14 mouse cellular contexts compared by ENCODE assay signal in genomic region chr4:68768256-68768655, GRCm38 (mm10).
DNase-seq lines count a peak whose midpoint lies in the region; ATAC-seq lines count a peak whose summit lies in the region.
"Had no signal": no experiment of that assay in that cellular context is flagged by ENCODE, and none has a peak within 500 bp of the region (broad histone marks: within the 10 kb centered on the region; RNA-seq: fewer than 3 reads in every experiment).

No protein-coding gene starts in this region.

- peak overlapping the region; percentile 54; the same call in 1 of the 2 replicates for H3K27ac ChIP-seq in forebrain, embryonic 13.5 days
- no peak overlapping the region for H3K27ac ChIP-seq in forebrain, embryonic 10.5 days
- peak overlapping the region; percentile 36 for H3K27ac ChIP-seq in midbrain, embryonic 12.5 days (replicated peaks)
- H3K27ac ChIP-seq in midbrain, embryonic 10.5 days (replicated peaks) = no peak overlapping the region
- H3K27ac ChIP-seq in midbrain, embryonic 15.5 days = peak overlapping the region; percentile 47; the same call in 1 of the 2 replicates
- no peak overlapping the region for H3K27ac ChIP-seq in limb, embryonic 10.5 days
- H3K27ac ChIP-seq: embryonic facial prominence, embryonic 12.5 days; limb, embryonic 13.5 days had no signal

- no peaks in the 10 kb centered on the region for H3K36me3 ChIP-seq in forebrain, embryonic 13.5 days (ENCODE audit: poor library complexity, severe bottlenecking)
- H3K36me3 ChIP-seq in forebrain, embryonic 10.5 days (replicated peaks) = no peaks in the 10 kb centered on the region
- H3K36me3 ChIP-seq in midbrain, embryonic 12.5 days = no peaks in the 10 kb centered on the region
- no peaks in the 10 kb centered on the region for H3K36me3 ChIP-seq in midbrain, embryonic 10.5 days
- H3K36me3 ChIP-seq in midbrain, embryonic 15.5 days (replicated peaks) = no peaks in the 10 kb centered on the region
- H3K36me3 ChIP-seq in limb, embryonic 10.5 days = no peaks in the 10 kb centered on the region
- H3K36me3 ChIP-seq: embryonic facial prominence, embryonic 12.5 days; limb, embryonic 13.5 days had no signal

- ATAC-seq in forebrain, embryonic 13.5 days = peak; percentile 31
- no peak for ATAC-seq in midbrain, embryonic 12.5 days (ENCODE audit: low FRiP score, low read depth)
- ATAC-seq in midbrain, embryonic 15.5 days (replicated peaks) = peak; percentile 46

- H3K9me3 ChIP-seq in forebrain, embryonic 13.5 days (replicated peaks) = no peaks in the 10 kb centered on the region
- no peaks in the 10 kb centered on the region for H3K9me3 ChIP-seq in forebrain, embryonic 10.5 days
- H3K9me3 ChIP-seq in midbrain, embryonic 12.5 days = no peaks in the 10 kb centered on the region
- H3K9me3 ChIP-seq in midbrain, embryonic 10.5 days (replicated peaks) = no peaks in the 10 kb centered on the region
- no peaks in the 10 kb centered on the region for H3K9me3 ChIP-seq in midbrain, embryonic 15.5 days
- no peaks in the 10 kb centered on the region for H3K9me3 ChIP-seq in limb, embryonic 10.5 days (replicated peaks)
- H3K9me3 ChIP-seq: embryonic facial prominence, embryonic 12.5 days; limb, embryonic 13.5 days had no signal

- WGBS in forebrain, embryonic 13.5 days = 21% methylated on average over 5 of the region's 5 CpGs
- 35% methylated on average over 5 of the region's 5 CpGs for WGBS in forebrain, embryonic 10.5 days
- 40% methylated on average over 5 of the region's 5 CpGs for WGBS in midbrain, embryonic 12.5 days
- 43% methylated on average over 5 of the region's 5 CpGs for WGBS in midbrain, embryonic 10.5 days
- 35% methylated on average over 5 of the region's 5 CpGs for WGBS in midbrain, embryonic 15.5 days
- 62% methylated on average over 5 of the region's 5 CpGs for WGBS in limb, embryonic 10.5 days

- no peak overlapping the region for H3K4me2 ChIP-seq in forebrain, embryonic 13.5 days
- no peak overlapping the region for H3K4me2 ChIP-seq in midbrain, embryonic 12.5 days (replicated peaks)
- no peak overlapping the region for H3K4me2 ChIP-seq in midbrain, embryonic 15.5 days
- H3K4me2 ChIP-seq: embryonic facial prominence, embryonic 12.5 days; heart, embryonic 11.5 days; limb, embryonic 13.5 days had no signal

- peaks cover 34% of the 10 kb centered on the region for H3K4me1 ChIP-seq in forebrain, embryonic 13.5 days
- H3K4me1 ChIP-seq in forebrain, embryonic 10.5 days = peaks cover 14% of the 10 kb centered on the region
- H3K4me1 ChIP-seq in midbrain, embryonic 12.5 days = 0 out of 2 replicates have a peak, but pooled peaks cover 7% of the 10 kb centered on the region
- no peaks in the 10 kb centered on the region for H3K4me1 ChIP-seq in midbrain, embryonic 10.5 days
- H3K4me1 ChIP-seq in midbrain, embryonic 15.5 days = peaks cover 34% of the 10 kb centered on the region
- H3K4me1 ChIP-seq in limb, embryonic 10.5 days = no peaks in the 10 kb centered on the region
- H3K4me1 ChIP-seq: embryonic facial prominence, embryonic 12.5 days; limb, embryonic 13.5 days had no signal

- no peaks in the 10 kb centered on the region for H3K27me3 ChIP-seq in forebrain, embryonic 13.5 days
- no peaks in the 10 kb centered on the region for H3K27me3 ChIP-seq in forebrain, embryonic 10.5 days (ENCODE audit: poor library complexity, severe bottlenecking)
- no peaks in the 10 kb centered on the region for H3K27me3 ChIP-seq in midbrain, embryonic 12.5 days
- H3K27me3 ChIP-seq in midbrain, embryonic 10.5 days (ENCODE audit: low read depth, poor library complexity, severe bottlenecking) = no peaks in the 10 kb centered on the region
- no peaks in the 10 kb centered on the region for H3K27me3 ChIP-seq in midbrain, embryonic 15.5 days (replicated peaks)
- H3K27me3 ChIP-seq in limb, embryonic 10.5 days (ENCODE audit: low read depth, poor library complexity, severe bottlenecking) = no peaks in the 10 kb centered on the region
- H3K27me3 ChIP-seq: embryonic facial prominence, embryonic 12.5 days; limb, embryonic 13.5 days had no signal

- H3K9ac ChIP-seq in forebrain, embryonic 13.5 days = no peak overlapping the region
- H3K9ac ChIP-seq in midbrain, embryonic 12.5 days (replicated peaks) = no peak overlapping the region
- H3K9ac ChIP-seq in midbrain, embryonic 15.5 days = no peak overlapping the region
- H3K9ac ChIP-seq: embryonic facial prominence, embryonic 12.5 days; limb, embryonic 13.5 days had no signal

- H3K4me3 ChIP-seq in forebrain, embryonic 13.5 days = no peak overlapping the region
- H3K4me3 ChIP-seq in forebrain, embryonic 10.5 days = no peak overlapping the region
- no peak overlapping the region for H3K4me3 ChIP-seq in midbrain, embryonic 12.5 days
- no peak overlapping the region for H3K4me3 ChIP-seq in midbrain, embryonic 10.5 days
- no peak overlapping the region for H3K4me3 ChIP-seq in midbrain, embryonic 15.5 days
- H3K4me3 ChIP-seq in limb, embryonic 10.5 days = no peak overlapping the region
- H3K4me3 ChIP-seq: embryonic facial prominence, embryonic 12.5 days; limb, embryonic 13.5 days had no signal

- DNase-seq in forebrain, embryonic 10.5 days (ENCODE audit: extremely low spot score, low spot score) = no peak
- no peak for DNase-seq in midbrain, embryonic 10.5 days (ENCODE audit: low spot score)
- peak; percentile 89 for DNase-seq in cerebellum, adult 9-11 months
- no peak for DNase-seq in heart, adult 18-20 months
- no peak for DNase-seq in limb, embryonic 10.5 days (ENCODE audit: low spot score)
- DNase-seq: kidney, adult 8-10 months; lung, adult 2 months; thymus, postnatal 25 days had no signal

Comparison
In these comparisons a context has a peak if more than half of its experiments do, and no peak if none do; other contexts are left out.
1. H3K27ac ChIP-seq: peak in forebrain, embryonic 13.5 days (single experiment), midbrain, embryonic 12.5 days (single experiment) and midbrain, embryonic 15.5 days (single experiment); none in forebrain, embryonic 10.5 days (single experiment), midbrain, embryonic 10.5 days (single experiment) and limb, embryonic 10.5 days (single experiment).